Mouse (Mus musculus): ENCODE measurements at regions not wholly inside any gene's neighbourhood (a gene's known extent, or its start where the extent isn't known, plus 50 kb on each side); places are given as distances from the start of the nearest gene placed in this dataset.

- no peak for DNase-seq
Measured at GRCm38 (mm10) chr6:16064691-16065090, 344.2 kb downstream of the Mdfic start.

- no peak for DNase-seq
Measured at GRCm38 (mm10) chr6:16065121-16065520, 344.7 kb downstream of the Mdfic start.

GRCm38 (mm10) chr6:16076266-16076665 is 355.8 kb downstream of the Mdfic start:
- DNase-seq, result peak; percentile 20 to 25

- DNase-seq, result no peak
Measured at GRCm38 (mm10) chr6:16077195-16077810, 356.8 kb downstream of the Mdfic start.

- no peak for DNase-seq
Measured at GRCm38 (mm10) chr6:16077917-16078316, 357.5 kb downstream of the Mdfic start.

GRCm38 (mm10) chr6:16086952-16087537 is 366.6 kb downstream of the Mdfic start:
- DNase-seq, result no peak

GRCm38 (mm10) chr6:16098761-16099160 is 378.3 kb downstream of the Mdfic start:
- no peak for DNase-seq

- DNase-seq, result no peak
Measured at GRCm38 (mm10) chr6:16141009-16141408, 420.5 kb downstream of the Mdfic start.

GRCm38 (mm10) chr6:16144538-16144937 is 424.1 kb downstream of the Mdfic start:
- DNase-seq, result no peak

GRCm38 (mm10) chr6:16150535-16150934 is 430.1 kb downstream of the Mdfic start:
- no peak for DNase-seq

GRCm38 (mm10) chr6:16151478-16151877 is 431.0 kb downstream of the Mdfic start:
- no peak for DNase-seq

- DNase-seq, result no peak
Measured at GRCm38 (mm10) chr6:16152691-16153090, 432.2 kb downstream of the Mdfic start.

- no peak for DNase-seq
Measured at GRCm38 (mm10) chr6:16165012-16165411, 444.6 kb downstream of the Mdfic start.

- no peak for DNase-seq
Measured at GRCm38 (mm10) chr6:16171871-16172270, 451.4 kb downstream of the Mdfic start.

- no peak for DNase-seq
Measured at GRCm38 (mm10) chr6:16177313-16177712, 456.9 kb downstream of the Mdfic start.

GRCm38 (mm10) chr6:16187983-16188550 is 467.6 kb downstream of the Mdfic start:
- DNase-seq, result no peak

GRCm38 (mm10) chr6:16212975-16213374 is 492.5 kb downstream of the Mdfic start:
- DNase-seq, result no peak

- no peak for DNase-seq
Measured at GRCm38 (mm10) chr6:16213635-16214034, 493.2 kb downstream of the Mdfic start.

- DNase-seq, result peak; percentile 39 to 44
Measured at GRCm38 (mm10) chr6:16221002-16221627, 500.7 kb downstream of the Mdfic start.

All from cerebellum, postnatal 14 days (tissue).